Mouse (Mus musculus) liver, embryonic 14.5 days (tissue): Measurements from ENCODE around the gene Sema3a. TPM values are rescaled to one million over a fixed set of nuclear protein-coding genes. Genes with fewer than 3 reads are reported as not detected.
"Not testable (repeated sequence)": the region's sequence is repeated elsewhere in the genome, so short reads cannot be mapped to it uniquely, and the experiment has no call there.

ENCODE experiments used
- ATAC-seq: fragments of 200-750 bp; cut with Nextera tagmentation; 2 replicates; pipeline ENCODE4 v1.8.0; 2017; ENCODE audit warnings: moderate number of reproducible peaks, mild to moderate bottlenecking, moderate library complexity; ENCODE audit not compliant: insufficient read depth
- DNase-seq, 3 experiments: peaks; one replicate each; pipeline ENCODE4 v3.0.0-alpha.2; 2012 to 2013; ENCODE audit warnings: low read depth in 3 of 3, low spot score in 3 of 3
- H3K27ac ChIP-seq: fragments of 300-500 bp; sonication (generic); 2 replicates; pipeline ENCODE4 v1.5.1; 2014; ENCODE audit warnings: moderate library complexity, mild to moderate bottlenecking, control low read depth, inconsistent platforms
- H3K27me3 ChIP-seq: fragments of 300-500 bp; sonication (generic); 2 replicates; pipeline ENCODE4 v1.6.1; 2014; ENCODE audit warnings: mild to moderate bottlenecking, low read length, moderate library complexity; ENCODE audit not compliant: control insufficient read depth, insufficient read depth
- H3K36me3 ChIP-seq: fragments of 300-500 bp; sonication (generic); replicated peaks from 2 replicates; pipeline ENCODE4 v1.6.1; 2014; ENCODE audit warnings: low read depth; ENCODE audit not compliant: control insufficient read depth, insufficient read depth
- H3K4me1 ChIP-seq, 2 experiments: fragments of 200-500 bp in 1 of 2; fragments of 300-500 bp in 1 of 2; sonication (generic) in 1 of 2; replicated peaks; 2 replicates each; pipeline ENCODE4 v1.6.1; 2012 to 2014; ENCODE audit warnings: antibody characterized with exemption in 1 of 2, inconsistent platforms in 1 of 2, low read length in 1 of 2; ENCODE audit not compliant: control insufficient read depth in 2 of 2, insufficient read depth in 2 of 2
- H3K4me2 ChIP-seq: fragments of 300-500 bp; sonication (generic); 2 replicates; pipeline ENCODE4 v1.6.1; 2014; ENCODE audit warnings: low read depth, mild to moderate bottlenecking, control low read depth, moderate library complexity
- H3K4me3 ChIP-seq, 2 experiments: fragments of 200-500 bp in 1 of 2; fragments of 300-500 bp in 1 of 2; sonication (generic) in 1 of 2; 2 replicates each; pipeline ENCODE4 v1.5.1; 2012 to 2014; ENCODE audit warnings: low read depth in 2 of 2, low read length in 2 of 2, mild to moderate bottlenecking in 2 of 2, control low read depth in 1 of 2, inconsistent platforms in 1 of 2, moderate library complexity in 1 of 2; ENCODE audit not compliant: insufficient read depth in 1 of 2
- H3K9ac ChIP-seq: fragments of 300-500 bp; sonication (generic); replicated peaks from 2 replicates; pipeline ENCODE4 v1.6.1; 2014; ENCODE audit warnings: mild to moderate bottlenecking, control low read depth, moderate library complexity
- H3K9me3 ChIP-seq: fragments of 300-500 bp; sonication (generic); 2 replicates; pipeline ENCODE4 v1.6.1; 2016; ENCODE audit warnings: low read length, mixed read lengths; ENCODE audit not compliant: control insufficient read depth
- CTCF ChIP-seq: IDR thresholded peaks from 2 replicates; pipeline ENCODE4 v1.5.1; 2016; ENCODE audit warnings: antibody characterized with exemption, low read depth, control low read depth
- EP300 ChIP-seq: IDR thresholded peaks from 2 replicates; pipeline ENCODE4 v1.6.1; 2016; ENCODE audit warnings: antibody characterized with exemption, low read depth
- WGBS: fragments of 180-500 bp; shearing (Covaris S2); extraction: QIAGEN DNeasy Blood & Tissue Kit; methylation state at CpG from one replicate; pipeline ENCODE4 v1.1.7; 2014; ENCODE audit not compliant: insufficient replicate concordance; 5-methylcytosine and 5-hydroxymethylcytosine counted together
- polyA plus RNA-seq, 2 experiments: library from polyadenylated mRNA; depleted of rRNA in 1 of 2; stranded (reverse) in 1 of 2; unstranded in 1 of 2; fragments of >200 nt; fragmentation: Nextera tagmentation in 1 of 2; extraction: Ambion mirVana in 1 of 2; gene quantifications; 2 replicates each; pipeline versions ENCODE4 v1.2.1 to v1.2.3; 2012 to 2014

The Sema3a gene
- polyA plus RNA-seq, 2 experiments, result 1.0 to 2.4 TPM

GRCm38 (mm10) chr5:13594422-13594821 is 469.2 kb downstream of the Sema3a start:
- TF ChIP-seq CTCF (no peak), EP300 (no peak)
- Histone ChIP-seq H3K9me3 (no peaks in the 10 kb centered on the region), H3K9ac (no peak overlapping the region), H3K4me2 (no peak overlapping the region), H3K4me1 (no peaks in the 10 kb centered on the region), H3K36me3 (no peaks in the 10 kb centered on the region), H3K27me3 (no peaks in the 10 kb centered on the region), H3K27ac (no peak overlapping the region), H3K4me3 (no peak overlapping the region)
- DNase-seq, result no peak
- WGBS, result 58% methylated on average over 2 of the region's 2 CpGs
- no peak for ATAC-seq

- 56% methylated on average over 1 of the region's 1 CpGs for WGBS
- H3K36me3 ChIP-seq, result no peaks in the 10 kb centered on the region
- no peaks in the 10 kb centered on the region for H3K27me3 ChIP-seq
- H3K9me3 ChIP-seq, result no peaks in the 10 kb centered on the region
- H3K4me2 ChIP-seq, result no peak overlapping the region
- H3K4me1 ChIP-seq, result no peaks in the 10 kb centered on the region
- H3K4me3 ChIP-seq, result no peak overlapping the region
- ATAC-seq, result no peak
- H3K27ac ChIP-seq, result no peak overlapping the region
- TF ChIP-seq CTCF, result no peak
- TF ChIP-seq EP300, result no peak
- DNase-seq, result no peak
- H3K9ac ChIP-seq, result no peak overlapping the region
These were observed 486.4 kb downstream of the Sema3a start for GRCm38 (mm10) chr5:13611631-13612030.

GRCm38 (mm10) chr5:13612088-13612487 is 486.9 kb downstream of the Sema3a start:
- Histone ChIP-seq H3K4me2 (no peak overlapping the region), H3K4me1 (no peaks in the 10 kb centered on the region), H3K27ac (no peak overlapping the region), H3K36me3 (no peaks in the 10 kb centered on the region), H3K9ac (no peak overlapping the region), H3K4me3 (no peak overlapping the region), H3K9me3 (no peaks in the 10 kb centered on the region), H3K27me3 (no peaks in the 10 kb centered on the region)
- DNase-seq (no peak), ATAC-seq (no peak)
- 43% methylated on average over 2 of the region's 2 CpGs for WGBS
- TF ChIP-seq EP300, result no peak
- TF ChIP-seq CTCF, result no peak

GRCm38 (mm10) chr5:13614575-13614974 is 489.4 kb downstream of the Sema3a start:
- DNase-seq, H3K9ac ChIP-seq, H3K4me3 ChIP-seq, ATAC-seq, H3K9me3 ChIP-seq, H3K36me3 ChIP-seq, H3K27me3 ChIP-seq, H3K4me2 ChIP-seq, H3K27ac ChIP-seq, H3K4me1 ChIP-seq: not testable (repeated sequence)
- 64% methylated on average over 7 of the region's 7 CpGs for WGBS

- no peak for DNase-seq
- Histone ChIP-seq H3K27ac (no peak overlapping the region), H3K4me1 (no peaks in the 10 kb centered on the region), H3K9me3 (no peaks in the 10 kb centered on the region), H3K36me3 (no peaks in the 10 kb centered on the region), H3K4me3 (no peak overlapping the region), H3K4me2 (no peak overlapping the region), H3K27me3 (no peaks in the 10 kb centered on the region), H3K9ac (no peak overlapping the region)
- no peak for ATAC-seq
- no peak for TF ChIP-seq EP300
- no peak for TF ChIP-seq CTCF
- WGBS, result 61% methylated on average over 2 of the region's 2 CpGs
These were observed 490.7 kb downstream of the Sema3a start for GRCm38 (mm10) chr5:13615907-13616306.
